Mouse (Mus musculus) neural tube, embryonic 14.5 days (tissue): ENCODE results near the gene Lama4. TPM values are rescaled to one million over a fixed set of nuclear protein-coding genes. Genes with fewer than 3 reads are reported as not detected.

Experiments used
- ATAC-seq: fragments of 200-750 bp; cut with Nextera tagmentation; 2 replicates; pipeline ENCODE4 v1.8.0; 2017; ENCODE audit warnings: low read depth, mild to moderate bottlenecking, moderate TSS enrichment, moderate library complexity
- H3K27ac ChIP-seq: fragments of 300-500 bp; sonication (generic); 2 replicates; pipeline ENCODE4 v1.5.1; 2014; ENCODE audit warnings: low read depth, mild to moderate bottlenecking, control low read depth, low read length, moderate library complexity, mixed read lengths
- H3K27me3 ChIP-seq: fragments of 300-500 bp; sonication (generic); 2 replicates; pipeline ENCODE4 v1.6.1; 2014; ENCODE audit warnings: low read length; ENCODE audit not compliant: control insufficient read depth, insufficient read depth
- H3K36me3 ChIP-seq: fragments of 300-500 bp; sonication (generic); 2 replicates; pipeline ENCODE4 v1.6.1; 2014; ENCODE audit warnings: low read length, mixed read lengths; ENCODE audit not compliant: control insufficient read depth, insufficient read depth
- H3K4me1 ChIP-seq: fragments of 300-500 bp; sonication (generic); 2 replicates; pipeline ENCODE4 v1.6.1; 2014; ENCODE audit warnings: low read length; ENCODE audit not compliant: control insufficient read depth, insufficient read depth
- H3K4me2 ChIP-seq: fragments of 300-500 bp; sonication (generic); 2 replicates; pipeline ENCODE4 v1.6.1; 2014; ENCODE audit warnings: mild to moderate bottlenecking, low read depth, low read length, control low read depth
- H3K4me3 ChIP-seq: fragments of 300-500 bp; sonication (generic); 2 replicates; pipeline ENCODE4 v1.5.1; 2014; ENCODE audit warnings: low read depth, low read length, control low read depth, mixed read lengths
- H3K9ac ChIP-seq: fragments of 300-500 bp; sonication (generic); replicated peaks from 2 replicates; pipeline ENCODE4 v1.6.1; 2014; ENCODE audit warnings: low read depth, mild to moderate bottlenecking, control low read depth, low read length, mixed read lengths
- H3K9me3 ChIP-seq: fragments of 300-500 bp; sonication (generic); 2 replicates; pipeline ENCODE4 v1.6.1; 2016; ENCODE audit warnings: low read length; ENCODE audit not compliant: control insufficient read depth
- WGBS: fragments of 180-500 bp; shearing (Covaris S2); extraction: QIAGEN DNeasy Blood & Tissue Kit; methylation state at CpG from one replicate; pipeline ENCODE4 v1.1.7; 2014; 5-methylcytosine and 5-hydroxymethylcytosine counted together
- polyA plus RNA-seq: library from polyadenylated mRNA; unstranded; fragments of >200 nt; fragmentation: Nextera tagmentation; extraction: Ambion mirVana; gene quantifications from 2 replicates; pipeline ENCODE4 v1.2.1, GENCODE M21; 2014

The Lama4 gene
- polyA plus RNA-seq, 1 experiment from 2014 or later, result 9.7 TPM

GRCm38 (mm10) chr10:39064732-39065131 lies 99.4 kb downstream of the Lama4 start:
- no peaks in the 10 kb centered on the region for H3K27me3 ChIP-seq
- no peak overlapping the region for H3K27ac ChIP-seq
- WGBS, result 92% methylated on average over 5 of the region's 5 CpGs

DNA sequence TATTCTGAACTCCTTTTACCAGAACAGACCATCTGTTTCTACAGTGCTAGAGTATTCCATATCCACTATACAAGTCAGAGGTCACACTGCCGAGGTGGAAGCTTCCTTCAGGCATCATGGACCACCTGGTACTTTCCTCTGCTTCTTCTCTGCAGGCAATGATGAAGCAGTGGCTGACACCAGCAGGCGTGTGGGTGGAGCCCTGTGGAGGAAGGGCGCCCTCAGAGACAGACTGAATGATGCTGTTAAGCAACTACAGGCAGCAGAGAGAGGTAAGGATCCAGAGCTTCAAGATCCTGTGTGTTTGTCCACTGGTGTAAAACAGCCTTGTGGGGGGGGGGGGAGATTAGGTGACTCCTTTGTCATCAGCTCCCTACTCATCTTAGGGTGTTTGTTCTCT lies 100.1 kb downstream of the Lama4 start:
- ATAC-seq, result no peak

More at GRCm38 (mm10) chr10:39064732-39065131, 99.4 kb downstream of the Lama4 start:
- Histone ChIP-seq H3K4me1 (no peaks in the 10 kb centered on the region), H3K4me2 (no peak overlapping the region), H3K9me3 (no peaks in the 10 kb centered on the region), H3K9ac (no peak overlapping the region), H3K4me3 (no peak overlapping the region), H3K36me3 (no peaks in the 10 kb centered on the region)
- ATAC-seq, result no peak

GRCm38 (mm10) chr10:39066061-39066460 lies 100.7 kb downstream of the Lama4 start:
- 94% methylated on average over 4 of the region's 4 CpGs for WGBS
- Histone ChIP-seq H3K9ac (no peak overlapping the region), H3K36me3 (no peaks in the 10 kb centered on the region), H3K4me1 (no peaks in the 10 kb centered on the region), H3K4me3 (no peak overlapping the region), H3K9me3 (no peaks in the 10 kb centered on the region), H3K27me3 (no peaks in the 10 kb centered on the region), H3K4me2 (no peak overlapping the region), H3K27ac (no peak overlapping the region)
- no peak for ATAC-seq

More for the DNA sequence above, 100.1 kb downstream of the Lama4 start:
- Histone ChIP-seq H3K9me3 (no peaks in the 10 kb centered on the region), H3K27ac (no peak overlapping the region), H3K4me1 (no peaks in the 10 kb centered on the region), H3K9ac (no peak overlapping the region), H3K4me3 (no peak overlapping the region), H3K27me3 (no peaks in the 10 kb centered on the region), H3K36me3 (no peaks in the 10 kb centered on the region), H3K4me2 (no peak overlapping the region)
- 80% methylated on average over 3 of the region's 3 CpGs for WGBS

DNA sequence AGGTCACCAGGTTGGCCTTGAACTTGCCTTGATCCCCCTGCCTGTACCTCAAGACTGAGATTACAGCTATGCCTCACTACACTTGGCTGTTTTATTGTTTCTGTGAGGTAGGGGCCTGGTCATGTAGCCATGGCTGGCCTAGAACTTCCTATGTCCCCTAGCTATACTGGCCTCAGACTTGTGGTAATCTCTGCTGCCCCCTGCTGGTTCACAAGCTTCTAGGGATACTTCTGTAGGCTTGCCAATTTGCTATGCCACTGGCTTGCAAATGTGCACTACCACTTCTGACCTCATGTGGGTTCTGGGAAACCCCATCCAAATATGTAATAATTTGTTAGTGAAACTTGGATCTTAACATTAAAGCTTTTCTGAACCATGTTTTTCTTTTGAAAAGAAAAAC lies 101.6 kb downstream of the Lama4 start:
- ATAC-seq, result peak; percentile 63; the same call in 1 of the 2 replicates
- Histone ChIP-seq H3K36me3 (no peaks in the 10 kb centered on the region), H3K4me1 (no peaks in the 10 kb centered on the region), H3K9me3 (no peaks in the 10 kb centered on the region), H3K4me2 (no peak overlapping the region), H3K9ac (no peak overlapping the region), H3K4me3 (no peak overlapping the region), H3K27me3 (no peaks in the 10 kb centered on the region), H3K27ac (no peak overlapping the region)

GRCm38 (mm10) chr10:39072048-39072447 lies 106.7 kb downstream of the Lama4 start:
- H3K4me3 ChIP-seq, result no peak overlapping the region
- H3K27ac ChIP-seq, result no peak overlapping the region
- no peaks in the 10 kb centered on the region for H3K4me1 ChIP-seq
- H3K4me2 ChIP-seq, result no peak overlapping the region
- no peak overlapping the region for H3K9ac ChIP-seq
- ATAC-seq, result no peak
- no peaks in the 10 kb centered on the region for H3K36me3 ChIP-seq
- WGBS, result 84% methylated on average over 4 of the region's 4 CpGs
- H3K27me3 ChIP-seq, result no peaks in the 10 kb centered on the region
- H3K9me3 ChIP-seq, result no peaks in the 10 kb centered on the region

DNA sequence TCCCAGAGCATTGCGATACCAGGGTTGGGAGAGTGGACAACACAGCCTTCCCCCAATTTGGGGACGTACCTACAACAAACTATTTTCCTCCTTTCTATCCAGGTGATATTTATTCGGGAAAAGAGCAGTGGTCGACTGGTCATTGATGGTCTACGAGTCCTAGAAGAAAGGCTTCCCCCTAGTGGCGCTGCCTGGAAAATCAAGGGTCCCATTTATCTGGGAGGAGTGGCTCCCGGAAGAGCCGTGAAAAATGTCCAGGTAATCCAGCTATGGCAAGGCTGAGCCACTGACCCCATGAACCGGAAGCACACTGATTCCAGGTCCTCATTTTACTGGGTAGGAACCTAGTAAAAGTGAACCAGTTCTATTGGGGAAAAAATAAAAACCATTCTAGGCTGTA lies 131.7 kb downstream of the Lama4 start:
- WGBS, result 85% methylated on average over 9 of the region's 9 CpGs
- ATAC-seq, result no peak

GRCm38 (mm10) chr10:39098746-39099145 lies 133.4 kb downstream of the Lama4 start:
- H3K27me3 ChIP-seq, result no peaks in the 10 kb centered on the region
- WGBS, result 92% methylated on average over 10 of the region's 10 CpGs
- H3K4me1 ChIP-seq, result no peaks in the 10 kb centered on the region
- no peak overlapping the region for H3K9ac ChIP-seq
- H3K36me3 ChIP-seq, result no peaks in the 10 kb centered on the region
- H3K27ac ChIP-seq, result no peak overlapping the region
- no peak for ATAC-seq
- H3K4me2 ChIP-seq, result no peak overlapping the region
- H3K9me3 ChIP-seq, result no peaks in the 10 kb centered on the region
- no peak overlapping the region for H3K4me3 ChIP-seq

More for the DNA sequence above, 131.7 kb downstream of the Lama4 start:
- no peak overlapping the region for H3K27ac ChIP-seq
- no peaks in the 10 kb centered on the region for H3K9me3 ChIP-seq
- no peaks in the 10 kb centered on the region for H3K4me1 ChIP-seq
- H3K4me2 ChIP-seq, result no peak overlapping the region
- no peak overlapping the region for H3K4me3 ChIP-seq
- no peaks in the 10 kb centered on the region for H3K27me3 ChIP-seq
- H3K36me3 ChIP-seq, result no peaks in the 10 kb centered on the region
- no peak overlapping the region for H3K9ac ChIP-seq

DNA sequence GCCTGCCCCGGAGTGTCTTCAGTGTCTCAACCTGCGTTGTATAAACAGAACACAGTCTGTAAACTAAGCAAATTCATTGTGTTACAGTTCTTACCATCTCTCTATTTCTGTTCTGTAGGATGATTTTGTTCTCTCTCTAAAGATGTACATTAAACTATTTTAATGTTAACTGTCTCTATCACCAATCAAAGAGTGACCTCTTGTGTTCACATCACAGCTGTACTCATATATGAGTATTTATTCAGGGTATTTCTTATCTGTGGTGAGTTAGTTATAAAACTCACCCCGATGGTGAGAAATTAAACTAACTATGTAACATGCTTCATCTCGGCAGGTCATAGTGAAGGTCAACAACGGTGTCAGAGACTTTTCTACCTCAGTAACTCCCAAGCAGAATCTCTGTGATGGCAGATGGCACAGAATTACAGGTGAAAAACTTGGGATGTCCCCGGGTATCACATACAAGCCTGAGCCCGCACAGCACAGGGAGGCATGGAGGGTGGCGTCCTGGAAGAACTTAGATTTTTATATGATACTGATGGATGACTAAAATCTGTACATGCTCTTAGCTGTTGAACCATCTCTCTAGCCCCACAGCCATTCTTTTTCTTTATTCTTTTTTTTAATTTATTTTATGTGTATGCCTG lies 139.6 kb downstream of the Lama4 start:
- Histone ChIP-seq H3K27me3 (no peaks in the 10 kb centered on the region), H3K36me3 (no peaks in the 10 kb centered on the region), H3K4me1 (0 out of 2 replicates have a peak, but pooled peaks cover 2% of the 10 kb centered on the region), H3K9ac (no peak overlapping the region), H3K27ac (no peak overlapping the region), H3K9me3 (no peaks in the 10 kb centered on the region), H3K4me2 (no peak overlapping the region), H3K4me3 (no peak overlapping the region)
- 96% methylated on average over 8 of the region's 8 CpGs for WGBS
- ATAC-seq, result no peak

DNA sequence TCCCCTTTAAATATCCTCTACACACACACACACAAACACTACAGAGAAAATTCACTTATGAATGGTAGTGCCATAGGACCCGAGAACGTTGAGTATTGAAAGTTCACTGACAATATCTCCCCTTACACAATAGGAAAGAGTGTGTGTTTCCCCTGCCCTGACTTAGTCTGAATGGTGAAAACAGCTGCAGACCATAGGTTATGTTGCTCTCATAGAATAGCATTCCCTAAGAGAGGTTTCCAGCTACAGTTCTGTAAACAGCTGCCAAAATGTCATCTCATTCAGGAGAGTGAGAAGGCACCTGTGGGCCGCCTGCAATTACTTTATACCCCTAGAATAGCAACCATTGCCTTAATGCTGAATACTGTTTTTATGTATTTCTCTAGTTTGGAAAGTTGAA lies 141.1 kb downstream of the Lama4 start:
- Histone ChIP-seq H3K27ac (no peak overlapping the region), H3K9ac (no peak overlapping the region), H3K4me3 (no peak overlapping the region), H3K36me3 (no peaks in the 10 kb centered on the region), H3K9me3 (no peaks in the 10 kb centered on the region), H3K4me1 (0 out of 2 replicates have a peak, but pooled peaks cover 2% of the 10 kb centered on the region), H3K27me3 (no peaks in the 10 kb centered on the region), H3K4me2 (no peak overlapping the region)
- no peak for ATAC-seq
- WGBS, result 68% methylated on average over 3 of the region's 3 CpGs
